Mouse (Mus musculus) hindbrain, postnatal 0 days (tissue): ENCODE measurements around the gene Dtd2. TPM values are rescaled to one million over a fixed set of nuclear protein-coding genes. Genes with fewer than 3 reads are reported as not detected.

Experiments used
- ATAC-seq: fragments of 200-750 bp; cut with Nextera tagmentation; 2 replicates; pipeline ENCODE4 v1.8.0; 2017; ENCODE audit warnings: mild to moderate bottlenecking, moderate TSS enrichment, moderate library complexity
- DNase-seq: peaks from one replicate; pipeline ENCODE4 v3.0.0-alpha.2; 2015; ENCODE audit warnings: low spot score
- H3K27ac ChIP-seq: fragments of 300-500 bp; sonication (generic); 2 replicates; pipeline ENCODE4 v1.5.1; 2014; ENCODE audit warnings: mild to moderate bottlenecking
- H3K27me3 ChIP-seq: fragments of 300-500 bp; sonication (generic); 2 replicates; pipeline ENCODE4 v1.6.1; 2014; ENCODE audit warnings: low read length, mixed read lengths; ENCODE audit not compliant: insufficient read depth
- H3K36me3 ChIP-seq: fragments of 300-500 bp; sonication (generic); 2 replicates; pipeline ENCODE4 v1.6.1; 2014; ENCODE audit warnings: low read length, mixed read lengths; ENCODE audit not compliant: insufficient read depth
- H3K4me1 ChIP-seq: fragments of 300-500 bp; sonication (generic); 2 replicates; pipeline ENCODE4 v1.6.1; 2014; ENCODE audit warnings: antibody characterized with exemption, low read length, mixed read lengths; ENCODE audit not compliant: insufficient read depth
- H3K4me2 ChIP-seq: fragments of 300-500 bp; sonication (generic); 2 replicates; pipeline ENCODE4 v1.6.1; 2014; ENCODE audit warnings: low read depth, mild to moderate bottlenecking, low read length, moderate library complexity, mixed read lengths
- H3K4me3 ChIP-seq: fragments of 300-500 bp; sonication (generic); 2 replicates; pipeline ENCODE4 v1.5.1; 2014; ENCODE audit warnings: low read length
- H3K9ac ChIP-seq: fragments of 300-500 bp; sonication (generic); replicated peaks from 2 replicates; pipeline ENCODE4 v1.6.1; 2014; ENCODE audit warnings: mild to moderate bottlenecking, low read length, moderate library complexity, mixed read lengths
- H3K9me3 ChIP-seq: fragments of 300-500 bp; sonication (generic); 2 replicates; pipeline ENCODE4 v1.6.1; 2016; ENCODE audit warnings: low read length, mixed read lengths
- CTCF ChIP-seq: IDR thresholded peaks from 2 replicates; pipeline ENCODE4 v1.5.1; 2016; ENCODE audit warnings: antibody characterized with exemption, control low read depth, low read depth
- WGBS: fragments of 180-500 bp; shearing (Covaris S2); extraction: QIAGEN DNeasy Blood & Tissue Kit; methylation state at CpG from one replicate; pipeline ENCODE4 v1.1.7; 2014; 5-methylcytosine and 5-hydroxymethylcytosine counted together
- polyA plus RNA-seq: library from polyadenylated mRNA; unstranded; fragments of >200 nt; fragmentation: Nextera tagmentation; extraction: Ambion mirVana; gene quantifications from 2 replicates; pipeline ENCODE4 v1.2.1, GENCODE M21; 2015
- total RNA-seq: library from RNA; depleted of rRNA; stranded (reverse); fragments of >200 nt; gene quantifications from 2 replicates; pipeline ENCODE4 v1.2.3, GENCODE M21; 2014

The Dtd2 gene
- total and polyA plus RNA-seq, 2 experiments from 2014 or later = 10.8 to 31.5 TPM

- H3K4me2 ChIP-seq = no peak overlapping the region
- ATAC-seq (no peak), DNase-seq (no peak)
- H3K9me3 ChIP-seq = no peaks in the 10 kb centered on the region
- no peaks in the 10 kb centered on the region for H3K4me1 ChIP-seq
- TF ChIP-seq CTCF = no peak
- no peak overlapping the region for H3K4me3 ChIP-seq
- H3K9ac ChIP-seq = no peak overlapping the region
- 66% methylated on average over 4 of the region's 4 CpGs for WGBS
- H3K36me3 ChIP-seq = no peaks in the 10 kb centered on the region
- no peaks in the 10 kb centered on the region for H3K27me3 ChIP-seq
- H3K27ac ChIP-seq = no peak overlapping the region
These were observed 20.5 kb downstream of the Dtd2 start for GRCm38 (mm10) chr12:51985826-51986225.

- Histone ChIP-seq H3K4me3 (no peak overlapping the region), H3K27ac (no peak overlapping the region), H3K27me3 (no peaks in the 10 kb centered on the region), H3K9me3 (no peaks in the 10 kb centered on the region), H3K4me2 (no peak overlapping the region), H3K4me1 (no peaks in the 10 kb centered on the region), H3K9ac (no peak overlapping the region), H3K36me3 (no peaks in the 10 kb centered on the region)
- ATAC-seq (no peak), DNase-seq (no peak)
- WGBS = 91% methylated on average over 3 of the region's 3 CpGs
- TF ChIP-seq CTCF = no peak
These were observed 21.0 kb downstream of the Dtd2 start for GRCm38 (mm10) chr12:51985163-51985748.

GRCm38 (mm10) chr12:51983625-51984024, 22.7 kb downstream of the Dtd2 start:
- H3K4me2 ChIP-seq = no peak overlapping the region
- TF ChIP-seq CTCF = no peak
- no peak overlapping the region for H3K9ac ChIP-seq
- H3K27ac ChIP-seq = no peak overlapping the region
- H3K36me3 ChIP-seq = no peaks in the 10 kb centered on the region
- H3K27me3 ChIP-seq = no peaks in the 10 kb centered on the region
- no peak overlapping the region for H3K4me3 ChIP-seq
- DNase-seq (no peak), ATAC-seq (no peak)
- 93% methylated on average over 1 of the region's 1 CpGs for WGBS
- H3K4me1 ChIP-seq = no peaks in the 10 kb centered on the region
- H3K9me3 ChIP-seq = no peaks in the 10 kb centered on the region

- ATAC-seq = no peak
- WGBS = 75% methylated on average over 9 of the region's 9 CpGs
These were observed 29.8 kb downstream of the Dtd2 start for GRCm38 (mm10) chr12:51976531-51976930.

GRCm38 (mm10) chr12:51974381-51974780, 31.9 kb downstream of the Dtd2 start:
- H3K4me1 ChIP-seq = peaks cover 4% of the 10 kb centered on the region; the same call in 1 of the 2 replicates
- no peak overlapping the region for H3K4me2 ChIP-seq
- TF ChIP-seq CTCF = no peak
- H3K9me3 ChIP-seq = no peaks in the 10 kb centered on the region
- no peak overlapping the region for H3K9ac ChIP-seq
- H3K27me3 ChIP-seq = no peaks in the 10 kb centered on the region
- WGBS = 96% methylated on average over 1 of the region's 1 CpGs
- H3K27ac ChIP-seq = no peak overlapping the region
- no peaks in the 10 kb centered on the region for H3K36me3 ChIP-seq
- no peak for DNase-seq
- no peak for ATAC-seq
- no peak overlapping the region for H3K4me3 ChIP-seq

More at GRCm38 (mm10) chr12:51976531-51976930, 29.8 kb downstream of the Dtd2 start:
- Histone ChIP-seq H3K36me3 (no peaks in the 10 kb centered on the region), H3K4me2 (no peak overlapping the region), H3K4me3 (no peak overlapping the region), H3K9ac (no peak overlapping the region), H3K9me3 (no peaks in the 10 kb centered on the region), H3K4me1 (no peaks in the 10 kb centered on the region), H3K27me3 (no peaks in the 10 kb centered on the region), H3K27ac (no peak overlapping the region)
- DNase-seq = no peak
- no peak for TF ChIP-seq CTCF

- Histone ChIP-seq H3K27me3 (no peaks in the 10 kb centered on the region), H3K4me1 (peaks cover 8% of the 10 kb centered on the region; the same call in 1 of the 2 replicates), H3K9ac (no peak overlapping the region), H3K4me3 (no peak overlapping the region), H3K4me2 (no peak overlapping the region), H3K36me3 (no peaks in the 10 kb centered on the region), H3K27ac (no peak overlapping the region), H3K9me3 (no peaks in the 10 kb centered on the region)
- peak; percentile 32 for TF ChIP-seq CTCF
- 94% methylated on average over 5 of the region's 5 CpGs for WGBS
- DNase-seq (no peak), ATAC-seq (no peak)
These were observed 33.8 kb downstream of the Dtd2 start for GRCm38 (mm10) chr12:51972269-51973065.
